Mouse (Mus musculus) retina, adult 2 months (tissue): ENCODE results near the gene Bmpr1b.

Experiments
- DNase-seq: peaks from one replicate; pipeline ENCODE4 v3.0.0-alpha.2; 2012; ENCODE audit warnings: low read depth, low spot score

Gene Bmpr1b

GRCm38 (mm10) chr3:141818615-141819312, 350.5 kb downstream of the Bmpr1b start:
- DNase-seq: no peak

- DNase-seq: no peak
These were observed 354.4 kb downstream of the Bmpr1b start for GRCm38 (mm10) chr3:141814776-141815175.

GRCm38 (mm10) chr3:141811348-141811747, 357.9 kb downstream of the Bmpr1b start:
- no peak for DNase-seq

- DNase-seq: no peak
These were observed 358.3 kb downstream of the Bmpr1b start for GRCm38 (mm10) chr3:141810944-141811343.

GRCm38 (mm10) chr3:141809581-141809980, 359.6 kb downstream of the Bmpr1b start:
- DNase-seq: no peak

- DNase-seq: no peak
These were observed 365.1 kb downstream of the Bmpr1b start for GRCm38 (mm10) chr3:141804133-141804532.

GRCm38 (mm10) chr3:141797789-141798188, 371.4 kb downstream of the Bmpr1b start:
- no peak for DNase-seq

- no peak for DNase-seq
These were observed 371.9 kb downstream of the Bmpr1b start for GRCm38 (mm10) chr3:141797372-141797771.

GRCm38 (mm10) chr3:141794371-141794770, 374.9 kb downstream of the Bmpr1b start:
- peak; percentile 4 for DNase-seq

- no peak for DNase-seq
These were observed 375.5 kb downstream of the Bmpr1b start for GRCm38 (mm10) chr3:141793755-141794154.

GRCm38 (mm10) chr3:141792106-141792505, 377.1 kb downstream of the Bmpr1b start:
- no peak for DNase-seq

GRCm38 (mm10) chr3:141791026-141791780, 378.0 kb downstream of the Bmpr1b start:
- DNase-seq: no peak
